Mouse (Mus musculus) embryonic facial prominence, embryonic 15.5 days (tissue): Measurements from ENCODE around the gene Cfap44. TPM values are rescaled to one million over a fixed set of nuclear protein-coding genes. Genes with fewer than 3 reads are reported as not detected.

Experiments
- ATAC-seq: fragments of 200-750 bp; cut with Nextera tagmentation; 2 replicates; pipeline ENCODE4 v1.8.0; 2017; ENCODE audit warnings: low read depth, moderate TSS enrichment; ENCODE audit not compliant: insufficient number of reproducible peaks, low FRiP score, low TSS enrichment
- H3K27ac ChIP-seq: fragments of 300-500 bp; sonication (generic); replicated peaks from 2 replicates; pipeline ENCODE4 v1.5.1; 2015; ENCODE audit warnings: mild to moderate bottlenecking, inconsistent platforms
- H3K27me3 ChIP-seq: fragments of 300-500 bp; sonication (generic); 2 replicates; pipeline ENCODE4 v1.6.1; 2015; ENCODE audit warnings: inconsistent platforms
- H3K36me3 ChIP-seq: fragments of 300-500 bp; sonication (generic); 2 replicates; pipeline ENCODE4 v1.6.1; 2015; ENCODE audit warnings: mild to moderate bottlenecking, inconsistent platforms
- H3K4me1 ChIP-seq: fragments of 300-500 bp; sonication (generic); 2 replicates; pipeline ENCODE4 v1.6.1; 2015; ENCODE audit warnings: inconsistent platforms
- H3K4me2 ChIP-seq: fragments of 300-500 bp; sonication (generic); replicated peaks from 2 replicates; pipeline ENCODE4 v1.6.1; 2015; ENCODE audit warnings: mild to moderate bottlenecking, inconsistent platforms
- H3K4me3 ChIP-seq: fragments of 300-500 bp; sonication (generic); replicated peaks from 2 replicates; pipeline ENCODE4 v1.5.1; 2015; ENCODE audit warnings: mild to moderate bottlenecking, inconsistent platforms
- H3K9ac ChIP-seq: fragments of 300-500 bp; sonication (generic); 2 replicates; pipeline ENCODE4 v1.6.1; 2015; ENCODE audit warnings: inconsistent platforms
- H3K9me3 ChIP-seq: fragments of 300-500 bp; sonication (generic); replicated peaks from 2 replicates; pipeline ENCODE4 v1.6.1; 2016; ENCODE audit warnings: inconsistent platforms
- WGBS: fragments of 180-500 bp; shearing (Covaris S2); methylation state at CpG from one replicate; pipeline ENCODE4 v1.1.7; 2015; 5-methylcytosine and 5-hydroxymethylcytosine counted together
- polyA plus RNA-seq: library from polyadenylated mRNA; unstranded; fragments of >200 nt; fragmentation: Nextera tagmentation; extraction: Ambion mirVana; gene quantifications from 2 replicates; pipeline ENCODE4 v1.2.1, GENCODE M21; 2015

Gene Cfap44
- polyA plus RNA-seq, 1 experiment from 2014 or later: 5.3 TPM

- Histone ChIP-seq H3K36me3 (peaks cover 24% of the 10 kb centered on the region), H3K27me3 (no peaks in the 10 kb centered on the region), H3K4me2 (no peak overlapping the region), H3K4me3 (no peak overlapping the region), H3K9ac (no peak overlapping the region), H3K27ac (peak overlapping the region; percentile 48; the same call in 1 of the 2 replicates), H3K4me1 (peaks cover 22% of the 10 kb centered on the region), H3K9me3 (no peaks in the 10 kb centered on the region)
- WGBS: 49% methylated on average over 28 of the region's 28 CpGs
- ATAC-seq: no peak
Measured at GRCm38 (mm10) chr16:44481599-44482593, 87.3 kb downstream of the Cfap44 start.

DNA sequence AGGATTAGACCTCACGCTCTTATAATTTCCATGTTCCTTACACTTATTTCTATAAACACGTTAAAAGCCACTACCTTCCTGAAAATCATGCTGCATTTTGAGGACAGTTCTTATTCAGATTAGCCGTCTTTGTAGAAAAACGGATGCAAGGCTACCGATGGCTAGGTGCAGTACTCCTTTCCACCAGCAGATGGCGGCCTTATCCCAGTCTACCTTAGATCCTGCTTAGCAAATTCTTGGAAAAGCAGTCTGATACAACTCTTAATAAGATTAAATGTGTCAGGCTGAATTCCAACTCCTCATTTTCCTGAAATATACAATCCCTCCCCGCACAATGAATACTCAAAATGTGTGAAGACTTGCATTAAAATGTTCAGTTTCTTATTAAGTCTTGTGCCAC is 89.5 kb downstream of the Cfap44 start:
- Histone ChIP-seq H3K36me3 (peaks cover 46% of the 10 kb centered on the region), H3K27ac (peak overlapping the region; percentile 52), H3K4me3 (no peak overlapping the region), H3K27me3 (no peaks in the 10 kb centered on the region), H3K9me3 (no peaks in the 10 kb centered on the region), H3K9ac (no peak overlapping the region), H3K4me2 (no peak overlapping the region), H3K4me1 (peaks cover 22% of the 10 kb centered on the region)
- no peak for ATAC-seq
- WGBS: 7% methylated on average over 7 of the region's 7 CpGs

GRCm38 (mm10) chr16:44484831-44485230 is 90.2 kb downstream of the Cfap44 start:
- Histone ChIP-seq H3K9me3 (no peaks in the 10 kb centered on the region), H3K27ac (peak overlapping the region; percentile 52), H3K27me3 (no peaks in the 10 kb centered on the region), H3K4me2 (no peak overlapping the region), H3K36me3 (peaks cover 53% of the 10 kb centered on the region), H3K4me1 (peaks cover 22% of the 10 kb centered on the region), H3K4me3 (no peak overlapping the region), H3K9ac (no peak overlapping the region)
- no peak for ATAC-seq
- WGBS: 55% methylated on average over 10 of the region's 10 CpGs

DNA sequence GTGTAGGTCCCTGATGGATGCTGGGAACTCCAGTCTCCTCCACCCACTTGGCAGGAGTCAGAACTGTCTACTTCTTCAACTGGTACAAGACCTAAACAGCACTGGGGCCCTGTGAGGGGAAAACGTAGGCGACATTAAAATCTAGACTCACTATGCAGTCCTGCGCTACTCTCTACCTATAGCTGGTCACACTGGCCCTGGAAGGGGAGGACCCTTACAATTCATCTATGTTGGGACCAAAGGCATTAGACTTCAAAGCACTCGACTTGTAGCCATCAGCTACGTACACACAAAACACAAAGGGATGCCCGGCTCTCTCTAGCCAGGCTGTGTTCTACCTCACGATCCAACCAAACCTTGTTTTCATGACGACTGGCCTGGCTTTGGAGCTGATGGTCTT is 91.1 kb downstream of the Cfap44 start:
- H3K36me3 ChIP-seq: peaks cover 62% of the 10 kb centered on the region
- H3K27me3 ChIP-seq: no peaks in the 10 kb centered on the region
- no peak for ATAC-seq
- H3K4me1 ChIP-seq: peaks cover 18% of the 10 kb centered on the region
- no peak overlapping the region for H3K4me2 ChIP-seq
- no peak overlapping the region for H3K4me3 ChIP-seq
- WGBS: 82% methylated on average over 8 of the region's 8 CpGs
- no peaks in the 10 kb centered on the region for H3K9me3 ChIP-seq
- H3K9ac ChIP-seq: no peak overlapping the region
- H3K27ac ChIP-seq: peak overlapping the region; percentile 40

- peaks cover 10% of the 10 kb centered on the region; the same call in 1 of the 2 replicates for H3K4me1 ChIP-seq
- H3K27ac ChIP-seq: peak overlapping the region; percentile 40
- peaks cover 71% of the 10 kb centered on the region for H3K36me3 ChIP-seq
- ATAC-seq: no peak
- H3K27me3 ChIP-seq: no peaks in the 10 kb centered on the region
- H3K9me3 ChIP-seq: no peaks in the 10 kb centered on the region
- H3K4me2 ChIP-seq: no peak overlapping the region
- H3K4me3 ChIP-seq: no peak overlapping the region
- H3K9ac ChIP-seq: no peak overlapping the region
- 77% methylated on average over 9 of the region's 9 CpGs for WGBS
Measured at GRCm38 (mm10) chr16:44486612-44487011, 92.0 kb downstream of the Cfap44 start.

- ATAC-seq: no peak
- WGBS: 87% methylated on average over 13 of the region's 13 CpGs
Measured at GRCm38 (mm10) chr16:44487194-44487593, 92.6 kb downstream of the Cfap44 start.

GRCm38 (mm10) chr16:44491051-44491450 is 96.5 kb downstream of the Cfap44 start:
- no peaks in the 10 kb centered on the region for H3K9me3 ChIP-seq
- no peak for ATAC-seq
- peaks cover 95% of the 10 kb centered on the region for H3K36me3 ChIP-seq
- H3K4me1 ChIP-seq: peaks cover 25% of the 10 kb centered on the region
- no peak overlapping the region for H3K9ac ChIP-seq
- WGBS: 86% methylated on average over 9 of the region's 9 CpGs
- H3K4me2 ChIP-seq: no peak overlapping the region
- no peak overlapping the region for H3K27ac ChIP-seq
- H3K27me3 ChIP-seq: no peaks in the 10 kb centered on the region
- no peak overlapping the region for H3K4me3 ChIP-seq

More at GRCm38 (mm10) chr16:44487194-44487593, 92.6 kb downstream of the Cfap44 start:
- no peak overlapping the region for H3K27ac ChIP-seq
- no peak overlapping the region for H3K4me3 ChIP-seq
- peaks cover 77% of the 10 kb centered on the region for H3K36me3 ChIP-seq
- H3K9ac ChIP-seq: no peak overlapping the region
- H3K9me3 ChIP-seq: no peaks in the 10 kb centered on the region
- H3K27me3 ChIP-seq: no peaks in the 10 kb centered on the region
- peaks cover 10% of the 10 kb centered on the region; the same call in 1 of the 2 replicates for H3K4me1 ChIP-seq
- H3K4me2 ChIP-seq: no peak overlapping the region

DNA sequence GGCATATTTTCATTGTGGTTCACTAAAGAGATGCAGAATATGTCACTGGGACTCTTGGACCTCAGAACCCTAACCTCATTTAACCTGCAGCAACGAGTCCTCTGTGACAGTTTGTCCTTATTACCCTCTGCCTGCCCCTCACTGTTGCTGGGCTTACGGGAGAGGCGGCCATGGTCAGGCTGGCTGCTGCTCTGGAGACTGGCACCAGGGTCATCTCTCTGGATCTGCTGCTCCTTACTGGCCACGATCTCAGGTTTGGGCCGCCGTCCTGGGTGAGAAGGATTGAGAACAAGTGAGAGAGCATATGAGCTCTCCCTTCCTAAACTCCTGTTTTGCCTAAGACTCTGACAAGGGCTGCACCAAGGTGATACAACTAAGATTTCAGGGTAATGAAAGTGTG is 97.6 kb downstream of the Cfap44 start:
- Histone ChIP-seq H3K36me3 (peaks cover 95% of the 10 kb centered on the region), H3K4me1 (peaks cover 29% of the 10 kb centered on the region), H3K4me3 (no peak overlapping the region), H3K9ac (no peak overlapping the region), H3K4me2 (no peak overlapping the region), H3K9me3 (no peaks in the 10 kb centered on the region), H3K27ac (0 out of 2 replicates have a peak overlapping the region, but pooled peaks have one; percentile 39), H3K27me3 (no peaks in the 10 kb centered on the region)
- WGBS: 96% methylated on average over 6 of the region's 6 CpGs
- ATAC-seq: no peak

- H3K4me3 ChIP-seq: no peak overlapping the region
- no peak overlapping the region for H3K4me2 ChIP-seq
- no peak for ATAC-seq
- H3K27me3 ChIP-seq: no peaks in the 10 kb centered on the region
- peaks cover 29% of the 10 kb centered on the region for H3K4me1 ChIP-seq
- H3K9ac ChIP-seq: no peak overlapping the region
- no peaks in the 10 kb centered on the region for H3K9me3 ChIP-seq
- peaks cover 95% of the 10 kb centered on the region for H3K36me3 ChIP-seq
- WGBS: 88% methylated on average over 9 of the region's 9 CpGs
- no peak overlapping the region for H3K27ac ChIP-seq
Measured at GRCm38 (mm10) chr16:44492706-44493105, 98.1 kb downstream of the Cfap44 start.

GRCm38 (mm10) chr16:44493868-44494267 is 99.3 kb downstream of the Cfap44 start:
- peaks cover 95% of the 10 kb centered on the region for H3K36me3 ChIP-seq
- H3K27ac ChIP-seq: peak overlapping the region; percentile 55
- H3K27me3 ChIP-seq: no peaks in the 10 kb centered on the region
- H3K9me3 ChIP-seq: no peaks in the 10 kb centered on the region
- H3K4me3 ChIP-seq: no peak overlapping the region
- 34% methylated on average over 6 of the region's 6 CpGs for WGBS
- no peak overlapping the region for H3K9ac ChIP-seq
- peaks cover 29% of the 10 kb centered on the region for H3K4me1 ChIP-seq
- H3K4me2 ChIP-seq: no peak overlapping the region
- ATAC-seq: no peak

- peak overlapping the region; percentile 83 for H3K27ac ChIP-seq
- no peaks in the 10 kb centered on the region for H3K9me3 ChIP-seq
- no peak overlapping the region for H3K4me2 ChIP-seq
- H3K9ac ChIP-seq: no peak overlapping the region
- H3K27me3 ChIP-seq: no peaks in the 10 kb centered on the region
- WGBS: 33% methylated on average over 8 of the region's 8 CpGs
- peaks cover 95% of the 10 kb centered on the region for H3K36me3 ChIP-seq
- 0 out of 2 replicates have a peak, but pooled peaks have one; percentile 16 for ATAC-seq
- no peak overlapping the region for H3K4me3 ChIP-seq
- peaks cover 29% of the 10 kb centered on the region for H3K4me1 ChIP-seq
Measured at GRCm38 (mm10) chr16:44494441-44495108, 100.0 kb downstream of the Cfap44 start.
